Mouse (Mus musculus) liver, embryonic 14.5 days (tissue): ENCODE measurements at regions not wholly inside any gene's neighbourhood (a gene's known extent, or its start where the extent isn't known, plus 50 kb on each side); places are given as distances from the start of the nearest gene placed in this dataset.

Experiments
- ATAC-seq: fragments of 200-750 bp; cut with Nextera tagmentation; 2 replicates; pipeline ENCODE4 v1.8.0; 2017; ENCODE audit warnings: moderate number of reproducible peaks, mild to moderate bottlenecking, moderate library complexity; ENCODE audit not compliant: insufficient read depth
- DNase-seq, 3 experiments: peaks; one replicate each; pipeline ENCODE4 v3.0.0-alpha.2; 2012 to 2013; ENCODE audit warnings: low read depth in 3 of 3, low spot score in 3 of 3
- H3K27ac ChIP-seq: fragments of 300-500 bp; sonication (generic); 2 replicates; pipeline ENCODE4 v1.5.1; 2014; ENCODE audit warnings: moderate library complexity, mild to moderate bottlenecking, control low read depth, inconsistent platforms
- H3K27me3 ChIP-seq: fragments of 300-500 bp; sonication (generic); 2 replicates; pipeline ENCODE4 v1.6.1; 2014; ENCODE audit warnings: mild to moderate bottlenecking, low read length, moderate library complexity; ENCODE audit not compliant: control insufficient read depth, insufficient read depth
- H3K36me3 ChIP-seq: fragments of 300-500 bp; sonication (generic); replicated peaks from 2 replicates; pipeline ENCODE4 v1.6.1; 2014; ENCODE audit warnings: low read depth; ENCODE audit not compliant: control insufficient read depth, insufficient read depth
- H3K4me1 ChIP-seq, 2 experiments: fragments of 200-500 bp in 1 of 2; fragments of 300-500 bp in 1 of 2; sonication (generic) in 1 of 2; replicated peaks; 2 replicates each; pipeline ENCODE4 v1.6.1; 2012 to 2014; ENCODE audit warnings: antibody characterized with exemption in 1 of 2, inconsistent platforms in 1 of 2, low read length in 1 of 2; ENCODE audit not compliant: control insufficient read depth in 2 of 2, insufficient read depth in 2 of 2
- H3K4me2 ChIP-seq: fragments of 300-500 bp; sonication (generic); 2 replicates; pipeline ENCODE4 v1.6.1; 2014; ENCODE audit warnings: low read depth, mild to moderate bottlenecking, control low read depth, moderate library complexity
- H3K4me3 ChIP-seq, 2 experiments: fragments of 200-500 bp in 1 of 2; fragments of 300-500 bp in 1 of 2; sonication (generic) in 1 of 2; 2 replicates each; pipeline ENCODE4 v1.5.1; 2012 to 2014; ENCODE audit warnings: low read depth in 2 of 2, low read length in 2 of 2, mild to moderate bottlenecking in 2 of 2, control low read depth in 1 of 2, inconsistent platforms in 1 of 2, moderate library complexity in 1 of 2; ENCODE audit not compliant: insufficient read depth in 1 of 2
- H3K9ac ChIP-seq: fragments of 300-500 bp; sonication (generic); replicated peaks from 2 replicates; pipeline ENCODE4 v1.6.1; 2014; ENCODE audit warnings: mild to moderate bottlenecking, control low read depth, moderate library complexity
- H3K9me3 ChIP-seq: fragments of 300-500 bp; sonication (generic); 2 replicates; pipeline ENCODE4 v1.6.1; 2016; ENCODE audit warnings: low read length, mixed read lengths; ENCODE audit not compliant: control insufficient read depth
- CTCF ChIP-seq: IDR thresholded peaks from 2 replicates; pipeline ENCODE4 v1.5.1; 2016; ENCODE audit warnings: antibody characterized with exemption, low read depth, control low read depth
- EP300 ChIP-seq: IDR thresholded peaks from 2 replicates; pipeline ENCODE4 v1.6.1; 2016; ENCODE audit warnings: antibody characterized with exemption, low read depth
- WGBS: fragments of 180-500 bp; shearing (Covaris S2); extraction: QIAGEN DNeasy Blood & Tissue Kit; methylation state at CpG from one replicate; pipeline ENCODE4 v1.1.7; 2014; ENCODE audit not compliant: insufficient replicate concordance; 5-methylcytosine and 5-hydroxymethylcytosine counted together

DNA sequence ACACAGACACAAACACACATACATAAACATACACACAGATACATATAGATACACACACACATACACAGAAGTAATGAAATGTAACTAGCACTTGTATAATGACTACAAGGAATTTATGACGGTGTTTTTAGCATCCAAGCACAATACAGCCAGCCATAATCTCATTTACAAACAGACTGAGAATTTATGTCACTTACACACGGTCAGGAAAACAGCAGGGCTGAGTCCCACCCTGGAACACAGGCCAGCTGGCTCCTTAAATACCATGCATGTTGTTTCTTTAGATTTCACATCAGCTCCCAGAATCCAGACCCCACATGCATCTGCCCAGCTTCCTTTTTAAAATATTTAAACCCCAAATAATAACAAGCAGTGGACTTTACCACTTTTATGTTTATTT is 123.1 kb upstream of the Clnk start:
- no peak for TF ChIP-seq EP300
- TF ChIP-seq CTCF: no peak
- DNase-seq: no peak
- no peaks in the 10 kb centered on the region for H3K9me3 ChIP-seq
- no peak overlapping the region for H3K27ac ChIP-seq
- no peaks in the 10 kb centered on the region for H3K36me3 ChIP-seq
- no peaks in the 10 kb centered on the region for H3K27me3 ChIP-seq
- no peaks in the 10 kb centered on the region for H3K4me1 ChIP-seq
- ATAC-seq: no peak
- H3K9ac ChIP-seq: no peak overlapping the region
- no peak overlapping the region for H3K4me3 ChIP-seq
- 38% methylated on average over 2 of the region's 2 CpGs for WGBS
- no peak overlapping the region for H3K4me2 ChIP-seq

DNA sequence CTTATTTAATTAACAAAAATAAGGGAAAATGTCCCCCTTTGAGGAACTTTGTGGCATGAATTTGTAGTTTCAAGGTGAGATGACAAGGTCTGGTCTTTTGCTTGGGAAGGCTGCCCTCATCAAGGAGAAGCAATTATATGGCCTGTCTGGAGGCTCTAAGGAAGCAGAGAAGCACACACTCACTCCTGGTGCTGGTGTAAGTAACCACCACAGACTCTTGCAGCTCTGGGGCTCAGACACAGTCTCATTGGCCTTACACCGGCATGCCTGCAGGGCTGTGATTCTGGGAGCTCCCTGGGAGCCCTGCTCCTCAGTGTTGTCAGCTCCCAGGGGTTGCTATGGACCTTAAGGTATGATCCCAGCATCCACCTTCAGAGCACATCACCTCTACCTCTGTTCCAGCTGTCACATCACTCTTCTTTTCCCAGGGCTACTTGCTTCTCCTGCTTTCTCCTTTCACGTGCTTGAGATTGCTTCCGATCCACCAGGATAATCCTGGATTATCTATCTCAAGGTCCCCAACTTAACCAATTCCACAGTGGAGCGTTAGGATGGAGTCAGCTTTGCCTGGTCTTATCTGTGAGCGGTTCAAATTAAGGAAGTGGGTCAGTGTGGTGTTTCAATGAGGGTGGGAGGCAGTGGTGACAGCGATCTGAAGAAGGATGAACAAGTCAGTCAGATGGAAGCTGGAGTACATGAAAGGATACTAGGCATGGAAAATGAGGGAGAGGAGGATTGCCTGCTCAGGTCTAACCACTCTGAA is 96.0 kb upstream of the Clnk start:
- H3K4me2 ChIP-seq: no peak overlapping the region
- no peak for TF ChIP-seq EP300
- no peak for TF ChIP-seq CTCF
- H3K9me3 ChIP-seq: no peaks in the 10 kb centered on the region
- DNase-seq (no peak), ATAC-seq (no peak)
- no peak overlapping the region for H3K27ac ChIP-seq
- H3K4me1 ChIP-seq: no peaks in the 10 kb centered on the region
- no peaks in the 10 kb centered on the region for H3K36me3 ChIP-seq
- no peaks in the 10 kb centered on the region for H3K27me3 ChIP-seq
- WGBS: 47% methylated on average over 6 of the region's 6 CpGs
- H3K4me3 ChIP-seq: no peak overlapping the region
- no peak overlapping the region for H3K9ac ChIP-seq

DNA sequence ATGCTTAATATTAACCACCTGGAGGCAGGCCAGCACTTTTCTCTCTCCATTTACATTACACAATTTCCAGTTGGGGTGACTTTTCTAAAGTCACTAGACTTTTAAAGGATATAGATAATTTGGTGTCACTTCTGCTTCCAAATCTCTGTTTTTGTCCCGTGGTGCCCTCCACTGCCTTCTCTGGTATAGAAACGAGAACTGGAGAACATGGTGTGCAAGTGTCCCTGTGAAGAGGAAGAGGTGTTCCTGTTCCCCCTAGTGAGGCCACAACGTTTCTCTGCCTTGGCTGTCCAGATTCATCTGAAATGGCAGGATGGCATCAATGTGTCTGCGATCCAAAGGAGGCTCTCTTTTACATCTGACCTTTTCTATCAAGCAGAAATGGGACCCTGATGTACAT is 93.9 kb upstream of the Clnk start:
- no peaks in the 10 kb centered on the region for H3K4me1 ChIP-seq
- no peaks in the 10 kb centered on the region for H3K36me3 ChIP-seq
- DNase-seq (no peak), ATAC-seq (no peak)
- H3K27me3 ChIP-seq: no peaks in the 10 kb centered on the region
- no peaks in the 10 kb centered on the region for H3K9me3 ChIP-seq
- no peak overlapping the region for H3K4me3 ChIP-seq
- no peak overlapping the region for H3K4me2 ChIP-seq
- no peak overlapping the region for H3K9ac ChIP-seq
- no peak overlapping the region for H3K27ac ChIP-seq
- WGBS: 35% methylated on average over 4 of the region's 4 CpGs
- no peak for TF ChIP-seq CTCF
- TF ChIP-seq EP300: no peak

DNA sequence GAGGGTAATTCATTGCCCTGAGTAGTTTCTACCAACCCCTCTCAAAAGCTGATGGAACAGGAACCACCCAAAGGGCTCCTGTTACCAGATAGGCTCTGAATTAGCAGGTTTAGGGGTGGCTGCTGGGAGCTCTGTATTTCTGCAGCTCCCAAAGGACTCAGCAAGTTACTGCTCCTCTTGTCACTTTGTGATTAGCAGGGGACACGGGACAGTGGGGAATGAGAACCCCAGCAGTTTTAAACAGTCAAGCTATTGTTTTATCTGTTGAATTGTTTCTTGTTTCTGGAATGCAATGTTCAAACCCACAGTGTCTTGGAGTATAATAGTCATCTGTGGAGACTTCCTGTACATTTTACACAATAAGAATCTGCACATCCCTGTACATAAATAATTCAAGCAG is 90.4 kb upstream of the Clnk start:
- Histone ChIP-seq H3K27me3 (no peaks in the 10 kb centered on the region), H3K27ac (no peak overlapping the region), H3K9me3 (no peaks in the 10 kb centered on the region), H3K9ac (no peak overlapping the region), H3K4me3 (no peak overlapping the region), H3K4me2 (no peak overlapping the region), H3K36me3 (no peaks in the 10 kb centered on the region), H3K4me1 (no peaks in the 10 kb centered on the region)
- no peak for ATAC-seq
- WGBS: 31% methylated on average over 1 of the region's 1 CpGs
- DNase-seq: no peak
- TF ChIP-seq EP300 (no peak), CTCF (no peak)

DNA sequence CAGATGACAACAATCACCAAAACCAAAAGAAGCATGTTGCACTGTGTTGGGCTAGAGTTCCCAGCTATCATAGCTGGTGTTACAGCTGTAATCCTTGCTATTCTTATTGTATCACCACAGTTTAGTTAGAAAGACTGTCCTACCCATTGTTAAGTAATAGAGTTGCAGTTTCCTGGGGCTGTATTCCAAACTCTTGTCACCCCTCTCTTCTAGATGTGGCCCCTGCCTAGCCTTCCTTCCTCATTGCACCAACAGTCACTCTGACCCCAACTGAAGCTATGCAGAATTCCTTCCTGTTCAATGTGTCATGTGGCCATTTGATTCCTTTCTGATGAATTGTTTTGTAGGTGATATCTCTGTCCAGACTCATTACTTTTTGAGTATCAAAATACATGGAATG is 87.8 kb upstream of the Clnk start:
- no peak overlapping the region for H3K9ac ChIP-seq
- H3K27ac ChIP-seq: no peak overlapping the region
- TF ChIP-seq CTCF: no peak
- TF ChIP-seq EP300: no peak
- DNase-seq (no peak), ATAC-seq (no peak)
- H3K4me2 ChIP-seq: no peak overlapping the region
- no peaks in the 10 kb centered on the region for H3K36me3 ChIP-seq
- no peaks in the 10 kb centered on the region for H3K27me3 ChIP-seq
- no peak overlapping the region for H3K4me3 ChIP-seq
- no peaks in the 10 kb centered on the region for H3K9me3 ChIP-seq
- H3K4me1 ChIP-seq: no peaks in the 10 kb centered on the region
